Mouse (Mus musculus): ENCODE data around the gene 1700020L24Rik.
A peak's percentile ranks its signal among the peaks of the same experiment; 100 is the strongest.

1700020L24Rik gene

DNA sequence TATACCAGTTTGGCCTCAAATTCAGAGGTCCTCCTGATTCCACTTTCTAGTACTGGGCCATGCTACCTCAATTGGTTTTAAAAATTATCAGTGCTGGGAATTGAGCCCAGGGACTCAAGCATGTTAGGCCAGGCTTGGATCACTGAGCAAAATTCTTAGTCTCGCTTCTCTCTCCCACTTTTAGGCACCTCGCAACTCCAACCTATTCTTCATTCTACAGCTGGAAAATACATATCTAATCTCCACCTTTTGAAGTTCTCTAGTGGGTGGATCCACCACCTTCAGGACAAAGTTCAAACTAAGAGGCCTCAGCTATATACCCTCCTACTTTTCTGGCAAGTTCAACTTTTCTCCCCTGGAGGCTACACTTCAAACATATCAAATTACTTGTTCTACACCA is 34.3 kb downstream of the 1700020L24Rik start:
- no peak for DNase-seq (ENCODE audit: low spot score in 2 of 2)

- DNase-seq (ENCODE audit: low spot score in 2 of 2) = peak; percentile 98 to 99
Observed at GRCm38 (mm10) chr11:83472324-83473234, 35.1 kb downstream of the 1700020L24Rik start, which contains the start of gene Taf15. Taf15 (plus strand) TSS chr11:83473086.

DNA sequence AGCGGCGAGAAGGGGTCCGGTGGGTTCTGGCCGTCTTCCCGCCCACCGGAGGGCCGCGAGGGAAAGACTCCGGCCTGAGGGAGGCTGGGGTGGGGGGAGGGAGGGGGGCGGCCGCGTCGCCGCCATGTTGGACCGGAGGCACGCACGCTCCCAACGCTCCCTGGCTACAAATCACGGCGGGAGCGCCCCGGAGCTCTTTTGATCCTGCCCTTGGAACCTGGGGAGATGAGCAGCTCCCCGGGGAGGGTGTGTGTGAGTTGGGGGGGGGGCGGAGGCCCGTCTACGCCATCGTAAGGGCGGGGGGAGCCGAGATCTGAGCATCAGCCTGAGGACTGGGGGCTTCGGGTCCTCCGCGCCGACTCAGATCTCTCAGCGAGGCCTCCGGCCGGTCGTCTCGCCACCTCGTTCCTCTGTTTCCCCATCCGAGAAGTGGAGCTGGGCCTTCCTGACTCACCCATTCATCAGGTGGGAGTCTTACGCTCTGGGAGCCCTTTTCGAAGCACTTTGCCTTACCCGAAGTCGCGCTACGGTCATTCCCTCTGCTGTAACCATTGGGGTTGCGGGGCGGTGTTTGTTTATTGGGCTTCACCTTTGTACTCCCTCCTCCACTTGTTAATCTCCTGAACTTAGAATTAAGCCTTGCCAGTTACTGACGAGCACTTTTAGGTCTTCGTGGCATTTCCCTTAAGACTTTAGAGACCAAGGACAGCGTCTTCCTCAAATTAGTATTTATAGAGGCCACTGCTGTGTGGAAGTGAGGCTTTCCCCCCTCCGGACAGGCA is 35.9 kb downstream of the 1700020L24Rik start:
- no peak for DNase-seq (ENCODE audit: low spot score in 2 of 2)
